Mouse (Mus musculus) cerebellum, adult (tissue): ENCODE measurements around the gene Creld2.

ENCODE experiments used
- ATAC-seq: cut with Nextera tagmentation; 2 replicates; pipeline ENCODE4 v1.9.2; 2017; ENCODE audit warnings: mild to moderate bottlenecking, moderate library complexity, mixed read lengths; ENCODE audit not compliant: insufficient number of reproducible peaks, low FRiP score, low TSS enrichment

The Creld2 gene

DNA sequence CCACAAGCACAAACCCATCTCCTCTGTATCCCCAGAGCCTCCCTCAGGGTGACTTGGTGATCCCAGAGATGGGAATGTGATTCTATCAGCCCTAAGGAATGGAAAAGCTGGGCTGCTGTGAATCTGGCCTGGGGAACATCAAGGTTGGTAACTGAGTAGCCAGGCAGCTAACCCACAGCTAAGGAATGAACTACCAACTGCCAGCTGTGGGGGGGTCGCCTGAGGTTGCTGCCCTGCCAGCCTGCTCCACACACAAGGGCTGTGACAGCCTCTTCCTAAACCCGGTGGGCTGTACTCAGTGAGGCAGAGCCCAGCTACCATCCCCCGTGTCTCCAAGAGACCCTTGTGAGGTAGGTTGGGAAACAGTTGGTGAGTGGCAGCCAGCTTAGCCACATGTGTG lies 31.6 kb downstream of the Creld2 start:
- no peak for ATAC-seq

DNA sequence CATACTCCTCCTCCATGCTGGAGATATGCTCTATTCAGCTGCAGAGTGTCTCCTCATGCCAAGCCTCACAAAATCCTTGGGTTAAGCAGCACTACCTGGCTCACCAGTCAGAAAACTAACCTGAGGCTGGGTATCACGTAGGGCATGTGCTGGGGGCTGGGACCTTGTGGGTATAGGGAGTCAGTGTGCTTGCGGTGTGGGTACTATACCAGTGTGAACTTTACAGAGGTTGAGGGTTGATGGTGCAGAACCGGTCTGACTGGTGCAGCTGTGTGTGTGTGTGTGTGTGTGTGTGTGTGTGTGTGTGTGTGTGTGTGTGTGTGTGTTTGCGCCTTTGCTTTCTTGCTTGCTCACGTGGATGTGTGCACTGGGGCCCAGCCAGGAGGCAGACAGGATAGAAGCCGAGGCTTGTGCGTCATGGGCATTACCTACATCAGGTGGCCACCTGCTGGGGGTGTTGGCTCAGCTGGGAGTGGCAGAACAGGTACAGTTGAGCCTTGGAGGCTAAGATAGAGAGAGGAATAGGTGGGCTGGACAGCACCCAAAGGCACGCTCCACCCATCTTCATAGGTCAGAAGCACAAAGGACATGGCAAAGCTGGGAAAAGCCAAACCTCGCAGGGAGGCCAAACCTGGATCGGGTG lies 32.2 kb downstream of the Creld2 start:
- no peak for ATAC-seq

DNA sequence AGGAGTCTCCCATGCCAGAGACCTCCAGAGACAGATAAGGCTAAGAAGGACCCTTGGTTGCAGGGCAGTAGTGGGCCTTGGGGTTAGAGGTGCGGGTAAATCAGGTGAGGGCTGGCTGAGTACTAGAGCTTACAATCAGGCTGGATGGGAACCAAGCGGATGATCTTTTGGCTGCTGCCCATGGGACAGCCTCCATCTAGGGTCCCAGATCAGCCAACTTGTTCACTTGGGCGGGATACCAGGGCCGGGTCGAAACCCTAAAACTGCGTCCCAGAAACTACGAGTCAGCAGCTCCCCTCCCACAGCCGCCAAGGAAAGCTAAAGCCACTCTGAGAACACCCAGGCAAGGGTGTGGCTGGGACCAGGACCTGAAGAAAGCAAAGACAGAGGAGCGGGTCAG lies 33.7 kb downstream of the Creld2 start:
- ATAC-seq = no peak

DNA sequence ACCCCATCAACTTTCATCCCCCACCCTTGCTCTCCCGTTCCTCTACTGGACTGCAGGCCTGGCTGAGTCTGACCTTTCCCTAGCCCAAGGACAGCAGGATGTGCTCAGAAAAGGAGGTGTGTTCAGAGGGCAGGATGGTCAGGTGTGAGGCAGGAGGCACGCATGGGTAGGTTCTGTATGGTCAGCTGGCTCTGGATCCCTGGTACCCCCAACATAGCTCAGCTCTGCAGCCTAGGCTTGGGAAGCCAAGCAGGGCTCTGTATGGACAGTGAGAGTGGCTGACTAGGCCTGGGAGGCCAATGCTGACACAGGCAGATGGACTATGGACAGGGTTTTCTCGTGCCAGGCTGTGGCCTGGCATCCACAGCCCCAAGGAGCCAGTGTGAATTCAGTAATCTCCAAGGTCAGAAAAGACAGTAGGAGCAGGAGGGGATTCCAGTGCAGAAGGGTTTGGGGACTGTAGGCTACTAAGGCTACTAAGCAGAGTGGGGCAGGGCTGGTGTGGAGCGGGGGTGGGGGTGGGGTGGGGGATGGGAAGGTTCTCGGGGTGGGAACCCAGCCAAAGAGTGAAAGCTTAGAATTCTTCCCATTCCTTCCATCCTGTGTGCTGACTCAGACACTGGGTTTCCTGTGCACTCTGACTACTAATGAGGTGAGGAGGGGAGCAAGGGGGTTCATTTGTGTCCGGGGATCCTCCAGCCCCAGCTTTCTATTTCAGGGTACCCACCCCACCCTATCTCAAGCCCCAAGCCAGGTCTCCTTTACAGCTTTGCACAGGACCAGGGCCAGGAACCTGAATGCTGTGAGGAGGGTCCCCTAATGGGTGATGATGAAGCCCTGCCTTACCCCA lies 34.9 kb downstream of the Creld2 start:
- ATAC-seq = peak; percentile 28; the same call in 1 of the 2 replicates

DNA sequence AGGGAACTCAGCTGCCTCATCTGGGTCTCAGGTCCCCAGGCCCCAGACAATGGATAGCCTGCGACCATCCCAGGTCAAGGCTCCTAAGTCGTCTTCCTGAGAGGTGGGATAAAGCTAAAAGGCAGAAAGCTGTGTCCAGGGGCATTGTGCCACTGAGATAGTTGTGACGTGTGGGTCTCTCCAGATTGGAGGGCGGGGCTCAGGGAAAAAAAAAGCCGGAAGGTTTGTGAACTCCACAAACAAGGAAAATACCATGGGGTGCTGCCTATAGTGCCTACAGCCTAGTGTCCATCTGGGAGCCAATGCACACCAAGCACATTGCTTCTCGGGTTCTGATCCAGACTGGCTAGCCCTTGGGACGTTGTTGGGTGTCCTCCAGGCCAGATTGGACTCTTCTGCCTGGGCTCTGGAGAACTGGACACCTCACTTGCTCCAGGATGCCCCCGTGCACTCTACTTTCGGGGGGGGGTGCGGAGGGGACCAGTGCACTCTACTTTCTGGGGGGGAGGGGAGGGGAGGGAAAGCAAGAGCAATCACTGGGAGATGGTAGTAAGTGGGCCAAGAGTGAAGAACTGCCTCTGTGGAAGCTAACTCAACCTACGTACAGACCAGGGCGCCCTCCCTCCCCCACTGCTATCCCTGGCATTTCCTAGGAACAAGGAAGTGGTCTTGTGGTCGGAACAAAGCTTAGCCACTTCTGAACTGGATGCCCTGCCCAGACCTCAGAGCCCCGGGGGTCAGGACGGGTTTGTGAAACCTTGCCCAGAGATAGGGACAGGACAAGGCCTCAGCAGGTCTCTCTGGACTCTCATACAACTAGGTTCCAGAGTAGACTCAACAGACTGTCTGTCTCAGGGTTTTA lies 35.8 kb downstream of the Creld2 start:
- ATAC-seq = no peak

DNA sequence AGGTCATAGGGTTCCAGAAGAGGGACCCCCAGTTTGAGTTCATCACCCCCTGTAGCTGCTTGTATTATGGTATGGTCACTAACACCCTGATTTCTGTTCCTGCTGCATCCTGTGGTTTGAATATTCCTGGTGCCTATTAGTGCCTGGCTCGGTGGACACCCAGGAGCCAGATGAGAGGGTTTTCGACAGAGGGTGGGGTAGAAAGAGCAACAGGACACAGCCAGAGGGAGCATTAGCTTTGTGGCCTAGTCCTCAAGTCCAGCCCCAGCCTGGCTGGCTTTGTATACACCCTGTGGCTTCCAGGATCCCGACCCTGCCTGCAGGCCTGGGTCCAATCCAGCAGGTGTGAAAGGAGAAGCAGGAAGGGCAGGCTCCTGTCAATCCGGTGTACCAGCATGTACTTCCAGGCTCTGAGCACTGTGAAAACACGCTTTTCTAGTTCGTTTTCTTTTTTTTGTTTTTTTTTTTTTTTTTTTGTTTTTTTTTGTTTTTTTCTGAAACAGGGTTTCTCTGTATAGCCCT lies 36.5 kb downstream of the Creld2 start:
- no peak for ATAC-seq

DNA sequence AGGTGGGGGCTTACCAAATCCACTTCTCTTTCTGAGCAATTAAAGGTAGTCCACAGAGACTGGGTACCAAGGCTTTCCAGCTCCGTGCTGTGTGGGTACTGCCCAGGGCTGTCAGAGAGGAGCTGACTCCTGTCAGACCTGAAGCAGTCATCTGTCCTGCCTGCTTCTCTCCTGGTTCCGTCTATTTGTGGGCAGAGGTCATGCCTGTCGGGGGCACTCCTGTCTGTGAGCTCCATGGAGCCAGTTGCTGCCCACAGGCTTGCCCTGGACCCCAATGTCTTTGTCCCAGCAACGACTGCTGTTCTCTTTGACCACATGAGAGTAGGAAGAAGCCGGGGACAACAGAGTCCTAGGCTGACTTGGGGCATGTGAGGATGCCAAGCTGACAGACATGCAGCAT lies 37.2 kb downstream of the Creld2 start:
- no peak for ATAC-seq

DNA sequence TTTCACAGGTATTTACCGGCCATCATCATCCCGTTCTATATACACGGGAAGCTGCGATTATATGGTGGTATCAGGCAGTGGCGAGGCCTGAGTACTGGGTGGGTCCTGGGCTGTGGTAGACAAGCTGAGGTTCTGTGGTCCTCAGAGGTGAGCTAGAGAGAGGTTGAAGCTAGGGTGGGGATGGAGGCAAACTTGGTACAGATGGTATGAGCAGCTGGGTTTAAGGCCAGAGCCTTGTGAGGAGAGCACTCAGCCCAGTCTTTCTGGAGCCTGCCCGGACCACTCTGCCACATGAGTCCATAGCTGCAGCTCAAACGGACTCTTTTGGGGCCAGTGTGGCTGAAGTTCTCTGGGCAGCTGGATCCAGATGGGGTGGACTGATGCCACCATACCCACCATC lies 37.9 kb downstream of the Creld2 start:
- no peak for ATAC-seq

DNA sequence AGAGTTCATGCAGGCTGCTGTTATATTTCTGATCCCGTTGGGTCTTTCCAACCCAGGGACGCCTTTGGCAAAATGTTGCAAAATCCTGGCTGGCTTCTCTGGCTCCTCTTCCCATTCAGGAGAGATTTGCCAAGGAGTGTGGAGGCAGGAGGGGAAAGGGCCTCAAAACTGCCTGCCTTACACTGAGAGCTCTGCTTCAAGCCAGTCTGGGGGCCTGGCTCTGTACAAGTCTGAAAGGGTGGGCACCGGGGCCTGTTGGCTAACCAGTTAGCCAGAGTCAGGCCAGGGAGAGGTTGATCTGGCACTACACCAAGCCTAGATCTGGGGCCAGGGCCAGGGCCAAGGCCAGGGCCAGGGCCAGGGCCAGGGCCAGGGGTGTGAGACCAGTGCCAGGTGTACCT lies 38.7 kb downstream of the Creld2 start:
- no peak for ATAC-seq

DNA sequence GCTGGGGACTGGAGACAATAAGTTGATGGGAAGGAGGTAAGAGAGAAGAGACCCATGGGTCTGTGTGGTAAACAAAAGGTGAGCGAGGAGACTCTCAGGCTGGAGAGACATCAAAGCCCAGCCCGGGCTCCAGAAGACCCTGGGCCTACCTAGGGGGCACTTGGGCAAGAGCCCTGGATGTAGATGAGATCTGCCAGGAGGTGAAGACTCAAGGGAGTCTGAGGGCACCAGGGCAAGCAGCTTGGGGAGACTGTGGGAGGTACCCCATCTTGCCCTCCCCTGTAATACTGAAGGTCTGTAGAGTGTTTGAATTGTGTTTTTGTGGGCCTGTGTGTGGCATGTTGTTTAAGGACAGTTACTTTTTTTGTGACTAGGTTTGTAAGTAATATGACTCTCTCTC lies 39.3 kb downstream of the Creld2 start:
- ATAC-seq = no peak

DNA sequence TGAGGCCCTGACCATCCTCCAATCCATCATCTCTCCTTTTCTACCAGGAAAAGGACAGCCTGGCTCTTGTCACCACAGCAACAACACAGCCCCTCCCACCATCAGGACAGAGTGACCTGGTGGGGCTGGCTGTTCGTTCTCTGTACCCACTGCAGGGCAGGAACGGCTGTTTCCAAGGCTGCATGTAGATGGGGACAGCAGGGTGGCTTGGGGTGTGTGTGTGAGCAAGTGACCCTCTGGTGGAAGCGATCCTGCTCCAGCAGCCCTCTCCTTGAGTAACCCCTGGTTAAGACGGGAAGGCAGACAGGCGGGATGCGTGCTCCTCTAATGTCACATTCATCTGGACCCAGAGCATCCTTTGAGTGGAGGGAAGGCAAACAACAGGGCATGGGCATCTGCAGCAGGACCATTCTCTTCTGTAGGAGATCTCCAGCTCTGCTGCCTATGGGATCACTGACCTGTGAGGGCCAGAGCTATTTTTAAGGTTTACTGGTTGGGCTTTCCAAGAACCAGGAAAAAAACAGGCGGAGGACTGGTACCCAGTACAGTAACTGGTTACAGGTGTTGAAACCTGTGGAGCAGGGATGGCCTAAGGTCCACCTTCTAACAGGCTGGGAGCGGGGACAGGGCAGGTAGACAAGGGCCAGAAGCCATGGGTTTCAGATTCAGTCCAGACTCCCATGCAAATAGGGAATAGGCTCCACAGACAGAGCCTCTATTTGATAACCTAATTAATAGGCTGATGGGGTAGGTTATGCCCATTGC lies 39.9 kb downstream of the Creld2 start:
- ATAC-seq = no peak

DNA sequence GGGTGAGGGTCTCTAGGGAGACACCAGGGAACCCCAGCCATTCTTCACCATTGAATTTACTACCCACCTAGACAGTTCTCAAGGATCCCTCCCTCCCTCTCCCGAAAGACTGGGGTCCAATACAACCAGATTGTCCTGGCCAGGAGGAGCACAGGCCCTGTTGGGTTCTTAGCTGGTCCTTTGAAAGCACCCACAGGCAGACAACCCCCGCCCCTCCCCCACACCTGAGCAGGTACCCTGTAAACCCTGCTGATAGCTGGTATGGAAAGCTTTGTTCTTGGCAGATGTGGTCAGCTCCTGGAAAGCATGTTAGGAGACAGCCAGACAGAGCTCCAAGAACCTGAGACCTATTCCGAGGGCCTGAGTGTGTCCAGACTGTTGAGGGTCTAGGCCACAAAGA lies 41.3 kb downstream of the Creld2 start:
- ATAC-seq = no peak

DNA sequence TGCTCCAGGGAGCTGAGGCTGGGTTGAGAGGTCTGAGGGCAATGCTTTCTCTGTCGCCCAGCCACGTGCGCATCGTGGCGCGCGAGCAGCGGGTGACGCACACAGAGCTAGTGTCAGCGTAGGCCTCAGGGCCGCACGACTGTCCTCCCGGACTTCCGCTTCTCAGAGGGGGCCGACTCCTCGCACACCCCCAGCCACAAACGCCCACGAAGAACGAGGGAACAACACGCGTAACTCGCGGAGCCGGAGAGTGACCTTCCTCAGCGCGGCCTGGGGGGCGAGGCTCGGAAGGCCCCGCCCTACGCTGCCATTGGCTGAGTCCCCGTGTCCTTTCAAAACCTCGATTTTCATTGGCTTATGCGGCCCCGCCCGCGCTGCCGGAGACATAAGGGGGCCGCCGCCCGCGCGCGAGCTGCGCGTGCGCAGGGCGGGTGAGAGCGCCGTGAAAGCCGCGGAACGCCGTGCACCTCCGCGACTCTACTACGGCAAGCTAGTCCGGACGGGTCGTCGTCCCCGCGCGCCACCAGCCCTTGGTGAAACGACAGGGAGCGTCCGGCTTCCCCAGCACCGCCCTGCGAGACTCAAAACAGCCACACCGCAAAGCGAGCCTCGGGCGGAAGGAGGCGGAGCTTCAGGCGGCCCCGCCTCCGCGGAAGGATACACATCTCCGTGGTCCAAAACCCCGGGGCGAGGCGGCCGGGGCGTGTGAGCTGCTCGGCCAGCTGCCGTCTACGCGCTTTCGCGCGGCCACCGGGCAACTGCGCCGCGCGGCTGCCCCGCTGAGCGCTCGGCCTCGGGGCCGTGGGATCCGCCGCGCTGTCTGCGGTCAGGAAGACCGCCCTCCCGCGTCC lies 42.6 kb downstream of the Creld2 start, which contains the start of gene Pim3:
Gene Pim3, plus strand, starts transcription at position 415 of the 851 bp plus-strand sequence.
- peak; percentile 72 for ATAC-seq

DNA sequence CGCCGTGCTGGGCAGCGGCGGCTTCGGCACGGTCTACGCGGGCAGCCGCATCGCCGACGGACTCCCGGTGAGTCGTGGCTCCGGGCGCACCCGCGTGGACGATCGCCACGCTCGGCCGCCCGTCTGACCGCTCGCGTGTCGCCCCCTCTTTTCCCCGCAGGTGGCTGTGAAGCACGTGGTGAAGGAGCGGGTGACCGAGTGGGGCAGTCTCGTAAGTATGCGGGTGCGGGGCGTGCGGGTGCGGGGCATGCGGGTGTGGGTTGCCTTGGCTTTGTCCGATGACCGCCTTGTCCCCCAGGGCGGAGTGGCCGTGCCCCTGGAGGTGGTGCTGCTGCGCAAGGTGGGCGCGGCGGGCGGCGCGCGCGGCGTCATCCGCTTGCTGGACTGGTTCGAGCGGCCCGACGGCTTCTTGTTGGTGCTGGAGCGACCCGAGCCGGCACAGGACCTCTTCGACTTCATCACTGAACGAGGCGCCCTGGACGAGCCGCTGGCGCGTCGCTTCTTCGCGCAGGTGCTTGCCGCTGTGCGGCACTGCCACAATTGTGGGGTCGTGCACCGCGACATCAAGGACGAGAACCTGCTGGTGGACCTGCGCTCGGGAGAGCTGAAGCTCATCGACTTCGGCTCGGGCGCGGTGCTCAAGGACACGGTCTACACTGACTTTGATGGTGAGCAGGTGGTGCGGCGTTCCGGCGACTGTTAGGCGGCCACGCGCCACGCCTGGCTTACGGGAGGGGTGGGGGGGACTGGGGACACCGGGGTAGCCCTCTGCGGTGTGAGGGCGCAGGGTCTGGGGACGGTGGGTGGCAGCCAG lies 43.6 kb downstream of the Creld2 start:
- ATAC-seq = no peak

DNA sequence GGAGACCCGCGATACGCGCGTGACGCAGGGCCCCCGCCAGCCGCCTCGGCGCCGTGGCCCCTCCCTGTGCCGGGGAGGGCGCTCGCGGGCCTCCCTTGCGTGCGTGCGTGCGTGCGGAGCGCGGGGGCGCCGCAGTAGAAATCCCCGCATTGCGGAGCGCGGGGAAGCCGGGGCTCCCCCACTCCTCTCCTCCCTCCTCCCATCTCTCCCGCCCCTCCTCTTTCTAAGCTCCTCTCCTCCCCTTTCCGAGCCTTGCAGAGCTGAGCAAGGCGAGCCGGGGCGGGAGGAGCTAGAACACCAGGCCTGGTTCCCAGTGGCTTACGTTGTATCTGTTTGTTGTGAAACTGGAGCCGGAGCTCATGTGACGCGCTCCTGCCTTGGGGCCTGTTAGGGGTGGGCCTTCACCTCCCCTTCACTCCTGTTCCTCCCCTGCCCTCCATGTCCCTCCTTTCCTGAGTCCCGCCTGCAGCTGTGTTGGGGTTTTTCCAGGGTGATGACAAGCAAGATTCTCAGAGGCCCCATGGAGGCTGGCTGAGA lies 44.3 kb downstream of the Creld2 start:
- peak; percentile 16; the same call in 1 of the 2 replicates for ATAC-seq

DNA sequence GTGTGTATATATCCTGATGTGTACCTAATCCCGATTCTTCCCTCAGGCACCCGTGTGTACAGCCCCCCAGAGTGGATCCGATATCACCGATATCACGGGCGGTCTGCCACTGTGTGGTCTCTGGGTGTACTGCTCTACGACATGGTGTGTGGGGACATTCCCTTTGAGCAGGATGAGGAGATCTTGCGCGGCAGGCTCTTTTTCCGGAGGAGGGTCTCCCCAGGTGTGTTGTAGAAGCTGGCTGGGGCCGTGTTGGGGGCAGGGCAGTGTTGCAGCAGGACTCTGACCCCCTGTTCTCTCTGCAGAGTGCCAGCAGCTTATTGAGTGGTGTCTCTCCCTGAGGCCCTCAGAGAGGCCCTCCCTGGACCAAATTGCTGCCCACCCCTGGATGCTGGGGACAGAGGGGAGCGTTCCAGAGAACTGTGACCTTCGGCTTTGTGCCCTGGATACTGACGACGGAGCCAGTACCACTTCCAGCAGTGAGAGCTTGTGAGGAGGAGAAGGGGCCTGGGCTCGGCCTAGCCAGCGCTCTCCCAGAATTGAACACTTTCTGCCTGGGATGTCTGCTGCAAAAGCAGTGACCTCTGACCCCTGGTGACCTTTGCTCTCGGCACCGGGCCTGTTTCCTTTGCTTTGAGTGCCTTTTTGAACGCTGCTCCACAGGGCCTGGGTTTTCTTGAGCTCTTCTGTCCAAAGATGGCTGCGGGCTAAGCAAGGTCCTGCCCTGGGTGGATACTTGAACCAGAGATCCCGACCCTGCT lies 45.0 kb downstream of the Creld2 start:
- 0 out of 2 replicates have a peak, but pooled peaks have one; percentile 1 for ATAC-seq

DNA sequence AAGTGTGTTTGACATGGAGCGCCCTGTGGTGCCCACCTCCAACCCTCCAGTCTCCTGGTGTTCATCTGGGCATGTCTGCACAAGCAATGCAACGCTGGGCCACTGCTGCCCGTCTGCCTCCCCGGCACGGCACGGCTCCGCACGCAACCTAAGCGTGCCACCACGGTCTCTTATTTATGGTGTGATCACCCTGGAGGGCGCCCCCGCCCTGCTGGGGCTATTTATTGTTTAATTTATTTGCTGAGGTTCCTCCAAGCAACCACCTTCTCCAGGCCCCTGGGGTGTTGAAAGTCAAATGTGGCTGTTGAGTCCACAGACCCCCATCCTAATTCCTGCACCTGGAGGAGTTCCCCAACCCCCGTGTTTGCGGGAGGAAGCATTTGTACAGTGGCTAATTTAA lies 45.6 kb downstream of the Creld2 start:
- no peak for ATAC-seq
